Mouse (Mus musculus): ENCODE measurements around the gene Slc25a26. TPM values are rescaled to one million over a fixed set of nuclear protein-coding genes. Genes with fewer than 3 reads are reported as not detected.

Gene Slc25a26
- polyA plus RNA-seq (2014; fragmentation: Illumina TruSeq; extraction: RNeasy Lipid Tissue Mini Kit (QIAGEN cat#74804); ENCODE audit: low read depth, low replicate concordance) = 10.3 TPM

DNA sequence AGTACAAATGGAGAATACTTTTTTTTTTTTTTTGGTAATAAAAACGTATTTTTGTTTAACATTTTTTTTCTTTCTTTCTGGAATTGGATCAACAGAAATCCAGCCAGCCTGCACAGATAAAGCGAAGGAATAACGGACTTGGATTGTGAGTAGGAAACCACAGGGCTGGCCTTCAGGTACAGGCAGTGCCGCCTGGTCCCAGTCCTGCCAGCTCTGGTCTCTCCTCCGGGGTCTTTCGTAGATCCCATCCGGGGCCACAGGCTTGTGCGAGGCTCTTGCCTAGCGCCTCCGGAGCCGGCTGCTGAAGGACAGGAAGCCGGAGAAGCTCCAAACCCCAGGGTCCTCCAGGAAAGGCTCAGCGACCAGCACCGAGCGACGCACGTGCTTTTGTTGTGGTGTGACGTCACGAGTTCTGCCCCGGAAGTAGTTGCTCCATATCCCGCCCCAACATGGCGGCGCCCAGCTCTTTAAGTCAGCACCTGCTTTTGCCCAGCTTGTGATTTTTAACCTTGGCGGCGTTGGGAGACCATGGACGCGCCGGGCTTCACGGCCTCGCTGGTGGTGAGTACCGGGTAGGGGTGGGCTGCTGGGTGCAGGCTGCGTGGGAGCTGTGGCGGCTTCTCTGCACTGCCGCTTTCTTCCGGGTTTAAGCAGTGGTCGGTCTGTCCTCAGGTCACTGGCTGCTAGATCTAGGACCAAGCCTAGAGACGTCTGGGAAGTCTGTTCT is at the start of gene Slc25a26:
Gene Slc25a26 (plus strand): TSS at position 435 of the 727 bp plus-strand sequence.

Other genes starting within 250 kb of the Slc25a26 start
- 8.8 TPM for gene Magi1, start 216.4 kb upstream of the Slc25a26 start, polyA plus RNA-seq (2014; fragmentation: Illumina TruSeq; extraction: RNeasy Lipid Tissue Mini Kit (QIAGEN cat#74804); ENCODE audit: low read depth, low replicate concordance)
- gene Lrig1, start 199.8 kb downstream of the Slc25a26 start, polyA plus RNA-seq (2014; fragmentation: Illumina TruSeq; extraction: RNeasy Lipid Tissue Mini Kit (QIAGEN cat#74804); ENCODE audit: low read depth, low replicate concordance) = 2.3 TPM

Measured in kidney, adult 10 weeks (tissue).